Mouse (Mus musculus) forebrain, embryonic 14.5 days (tissue): Measurements from ENCODE around the gene Stox2. TPM values are rescaled to one million over a fixed set of nuclear protein-coding genes. Genes with fewer than 3 reads are reported as not detected.

Experiments used
- ATAC-seq: fragments of 200-750 bp; cut with Nextera tagmentation; 2 replicates; pipeline ENCODE4 v1.8.0; 2017; ENCODE audit warnings: mild to moderate bottlenecking, moderate library complexity
- DNase-seq: peaks from one replicate; pipeline ENCODE4 v3.0.0-alpha.2; 2015; ENCODE audit warnings: low spot score
- H3K27ac ChIP-seq: fragments of 300-500 bp; sonication (generic); 2 replicates; pipeline ENCODE4 v1.5.1; 2014; ENCODE audit warnings: low read depth, mild to moderate bottlenecking, control low read depth, low read length, moderate library complexity
- H3K27me3 ChIP-seq: fragments of 300-500 bp; sonication (generic); replicated peaks from 2 replicates; pipeline ENCODE4 v1.6.1; 2014; ENCODE audit warnings: low read length, control low read depth, mixed read lengths; ENCODE audit not compliant: control insufficient read depth, insufficient read depth
- H3K36me3 ChIP-seq: fragments of 300-500 bp; sonication (generic); 2 replicates; pipeline ENCODE4 v1.6.1; 2014; ENCODE audit warnings: low read length, control low read depth; ENCODE audit not compliant: control insufficient read depth, insufficient read depth
- H3K4me1 ChIP-seq: fragments of 300-500 bp; sonication (generic); 2 replicates; pipeline ENCODE4 v1.6.1; 2014; ENCODE audit warnings: antibody characterized with exemption, low read length, control low read depth; ENCODE audit not compliant: control insufficient read depth, insufficient read depth
- H3K4me2 ChIP-seq: fragments of 300-500 bp; sonication (generic); 2 replicates; pipeline ENCODE4 v1.6.1; 2014; ENCODE audit warnings: mild to moderate bottlenecking, control low read depth, low read length
- H3K4me3 ChIP-seq: fragments of 300-500 bp; sonication (generic); 2 replicates; pipeline ENCODE4 v1.5.1; 2014; ENCODE audit warnings: low read depth, low read length, control low read depth
- H3K9ac ChIP-seq: fragments of 300-500 bp; sonication (generic); 2 replicates; pipeline ENCODE4 v1.6.1; 2014; ENCODE audit warnings: mild to moderate bottlenecking, low read length, control low read depth, moderate library complexity
- H3K9me3 ChIP-seq: fragments of 300-500 bp; sonication (generic); replicated peaks from 2 replicates; pipeline ENCODE4 v1.6.1; 2016; ENCODE audit warnings: low read length, control low read depth, mixed read lengths; ENCODE audit not compliant: control insufficient read depth
- WGBS: fragments of 180-500 bp; shearing (Covaris S2); extraction: QIAGEN DNeasy Blood & Tissue Kit; methylation state at CpG from one replicate; pipeline ENCODE4 v1.1.7; 2014; 5-methylcytosine and 5-hydroxymethylcytosine counted together
- polyA plus RNA-seq: library from polyadenylated mRNA; unstranded; fragments of >200 nt; fragmentation: Nextera tagmentation; extraction: Ambion mirVana; gene quantifications from 2 replicates; pipeline ENCODE4 v1.2.1, GENCODE M21; 2014

Stox2 gene
- 33.3 and 37.5 TPM in 2 replicates for polyA plus RNA-seq

DNA sequence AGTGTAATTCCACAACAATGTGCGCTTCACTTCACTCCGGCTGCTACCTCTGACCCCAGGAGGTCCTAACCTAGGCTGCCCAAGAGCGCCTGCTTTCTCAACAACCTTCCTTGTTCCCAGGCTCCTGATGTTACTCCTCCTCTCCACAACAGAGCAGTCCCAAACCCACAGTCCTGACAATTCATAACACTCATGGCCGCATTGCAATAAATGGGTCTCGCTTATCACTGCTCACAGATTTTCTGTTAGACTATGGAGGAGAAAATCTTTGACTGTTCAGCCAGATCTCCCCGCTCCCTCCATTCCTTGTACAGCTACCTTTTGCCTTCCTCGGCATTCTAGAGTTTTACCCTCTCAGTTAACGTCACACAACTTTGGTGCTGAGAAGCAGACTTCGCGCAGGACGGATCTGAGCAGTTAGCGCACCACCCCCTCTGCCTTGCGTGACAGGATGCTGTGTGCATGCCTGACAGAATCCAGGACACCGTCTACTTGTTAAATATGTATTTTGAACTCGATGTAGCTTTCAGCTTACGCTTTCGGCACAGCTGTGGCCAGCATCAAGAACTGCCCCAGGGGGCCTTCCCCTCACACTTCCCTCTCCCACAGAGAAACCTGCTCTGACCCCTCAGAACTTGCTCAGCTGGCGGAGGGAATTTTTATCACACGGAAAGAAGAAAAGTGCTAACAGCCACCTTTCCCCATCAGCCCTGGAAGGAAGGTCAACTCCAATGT, at the start of gene Stox2:
Gene Stox2, minus strand, starts transcription at position 51 of the 735 bp plus-strand sequence.
- H3K9me3 ChIP-seq: no peaks in the 10 kb centered on the region
- H3K4me2 ChIP-seq: no peak within 1 kb of the TSS
- no peaks in the 10 kb centered on the region for H3K27me3 ChIP-seq
- no peaks in the 10 kb centered on the region for H3K36me3 ChIP-seq
- no peaks in the 10 kb centered on the region for H3K4me1 ChIP-seq
- DNase-seq (no peak), ATAC-seq (no peak)
- H3K9ac ChIP-seq: no peak within 1 kb of the TSS
- H3K4me3 ChIP-seq: no peak within 1 kb of the TSS
- WGBS: 88% methylated on average over 19 of the region's 19 CpGs
- no peak within 1 kb of the TSS for H3K27ac ChIP-seq

DNA sequence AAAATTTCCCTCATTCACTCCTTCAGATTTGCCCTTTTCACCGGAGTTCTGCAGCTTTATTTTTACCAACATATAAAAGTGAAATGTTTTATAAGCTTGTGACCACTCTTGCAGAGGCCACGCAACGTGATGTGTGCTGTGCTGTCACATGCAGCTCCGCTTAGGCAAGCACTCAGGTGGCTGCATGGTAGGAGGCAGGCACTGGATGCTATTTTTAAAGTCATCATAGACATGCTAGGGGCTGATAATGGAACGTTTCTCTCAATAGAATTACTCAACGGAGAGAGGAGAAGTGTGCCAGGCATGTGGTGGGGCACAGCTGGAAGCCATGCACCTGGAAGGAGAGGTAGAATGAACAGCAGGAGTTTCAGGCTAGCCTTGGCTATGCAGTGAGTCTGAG, 49.3 kb upstream of the Stox2 start:
- Histone ChIP-seq H3K27ac (no peak overlapping the region), H3K4me3 (no peak overlapping the region), H3K27me3 (no peaks in the 10 kb centered on the region), H3K36me3 (peaks cover 86% of the 10 kb centered on the region), H3K4me1 (no peaks in the 10 kb centered on the region), H3K9me3 (no peaks in the 10 kb centered on the region), H3K4me2 (no peak overlapping the region), H3K9ac (no peak overlapping the region)
- ATAC-seq: no peak
- 87% methylated on average over 6 of the region's 6 CpGs for WGBS
- DNase-seq: no peak

DNA sequence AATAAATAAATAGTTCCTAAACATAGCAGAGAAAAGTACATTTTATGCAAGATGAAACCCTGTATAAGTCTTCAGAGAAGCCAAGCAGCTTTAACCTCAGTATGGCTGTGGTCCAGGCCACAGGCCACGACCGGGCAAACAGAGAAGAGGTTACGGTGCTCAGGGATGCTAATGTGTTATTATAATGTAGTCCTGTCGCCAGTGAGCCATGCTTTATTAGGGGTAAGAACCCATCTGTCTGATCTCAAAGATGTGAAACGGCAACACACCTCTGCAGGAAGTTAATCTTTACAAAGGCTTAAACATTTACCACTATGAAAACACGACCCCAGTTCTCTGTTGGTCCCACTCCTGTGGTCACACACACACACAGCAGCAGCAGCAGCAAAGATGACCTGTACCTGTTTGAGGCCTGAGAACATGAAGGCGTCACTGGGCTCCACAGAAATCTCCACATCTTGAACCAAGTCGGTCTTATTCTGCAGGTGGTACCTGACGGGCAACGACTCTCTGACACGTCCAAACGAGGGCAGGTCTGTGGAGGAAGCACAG, 48.5 kb upstream of the Stox2 start:
- H3K9ac ChIP-seq: no peak overlapping the region
- H3K4me1 ChIP-seq: no peaks in the 10 kb centered on the region
- H3K36me3 ChIP-seq: peaks cover 86% of the 10 kb centered on the region
- ATAC-seq: no peak
- 91% methylated on average over 12 of the region's 12 CpGs for WGBS
- H3K27ac ChIP-seq: no peak overlapping the region
- no peak overlapping the region for H3K4me3 ChIP-seq
- DNase-seq: no peak
- no peaks in the 10 kb centered on the region for H3K27me3 ChIP-seq
- no peaks in the 10 kb centered on the region for H3K9me3 ChIP-seq
- no peak overlapping the region for H3K4me2 ChIP-seq

DNA sequence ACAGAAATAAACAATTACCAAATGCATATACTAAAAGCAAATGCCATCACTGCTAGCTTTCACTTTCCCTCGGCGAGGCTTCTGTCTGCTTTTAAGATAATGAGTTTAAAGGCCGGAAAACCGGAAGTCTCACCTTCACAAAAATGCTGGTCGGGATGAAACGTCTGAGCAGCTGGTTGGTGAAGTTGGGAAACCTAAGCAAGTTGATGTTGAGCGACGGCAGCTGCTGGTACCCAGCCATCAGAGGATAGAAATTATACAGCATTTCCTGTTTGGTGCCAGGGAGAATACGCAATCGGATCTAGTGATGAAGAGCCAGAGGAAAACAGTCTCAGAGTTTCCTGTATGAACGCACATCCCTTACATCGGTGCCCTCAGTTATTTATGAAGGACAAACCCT, 46.9 kb upstream of the Stox2 start:
- Histone ChIP-seq H3K27ac (no peak overlapping the region), H3K4me2 (no peak overlapping the region), H3K4me3 (no peak overlapping the region), H3K9me3 (no peaks in the 10 kb centered on the region), H3K36me3 (peaks cover 78% of the 10 kb centered on the region), H3K27me3 (no peaks in the 10 kb centered on the region), H3K4me1 (no peaks in the 10 kb centered on the region), H3K9ac (no peak overlapping the region)
- DNase-seq (no peak), ATAC-seq (no peak)
- WGBS: 96% methylated on average over 12 of the region's 12 CpGs

DNA sequence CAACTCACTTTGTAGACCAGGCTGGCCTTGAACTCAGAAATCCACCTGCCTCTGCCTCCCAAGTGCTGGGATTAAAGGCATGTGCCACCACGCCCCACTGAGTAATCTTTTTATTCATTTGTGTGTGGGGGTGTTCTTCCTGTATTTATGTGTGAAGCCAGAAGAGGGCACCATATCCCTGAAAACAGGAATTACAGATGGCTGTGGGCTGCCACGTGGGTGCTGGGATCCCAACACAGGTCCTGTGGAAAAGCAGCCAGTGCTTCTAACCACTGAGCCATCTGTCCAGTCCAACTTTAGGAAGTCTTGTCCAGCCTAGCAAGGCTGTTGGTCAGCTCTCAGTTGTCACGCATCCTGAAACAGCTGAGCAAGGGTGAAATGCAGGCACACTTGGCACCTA, 41.1 kb upstream of the Stox2 start:
- H3K4me2 ChIP-seq: no peak overlapping the region
- H3K27ac ChIP-seq: no peak overlapping the region
- H3K4me3 ChIP-seq: no peak overlapping the region
- no peak for DNase-seq
- no peak overlapping the region for H3K9ac ChIP-seq
- H3K36me3 ChIP-seq: peaks cover 28% of the 10 kb centered on the region
- 91% methylated on average over 3 of the region's 3 CpGs for WGBS
- H3K9me3 ChIP-seq: peaks cover 4% of the 10 kb centered on the region; the same call in 1 of the 2 replicates
- no peaks in the 10 kb centered on the region for H3K4me1 ChIP-seq
- no peak for ATAC-seq
- H3K27me3 ChIP-seq: no peaks in the 10 kb centered on the region

DNA sequence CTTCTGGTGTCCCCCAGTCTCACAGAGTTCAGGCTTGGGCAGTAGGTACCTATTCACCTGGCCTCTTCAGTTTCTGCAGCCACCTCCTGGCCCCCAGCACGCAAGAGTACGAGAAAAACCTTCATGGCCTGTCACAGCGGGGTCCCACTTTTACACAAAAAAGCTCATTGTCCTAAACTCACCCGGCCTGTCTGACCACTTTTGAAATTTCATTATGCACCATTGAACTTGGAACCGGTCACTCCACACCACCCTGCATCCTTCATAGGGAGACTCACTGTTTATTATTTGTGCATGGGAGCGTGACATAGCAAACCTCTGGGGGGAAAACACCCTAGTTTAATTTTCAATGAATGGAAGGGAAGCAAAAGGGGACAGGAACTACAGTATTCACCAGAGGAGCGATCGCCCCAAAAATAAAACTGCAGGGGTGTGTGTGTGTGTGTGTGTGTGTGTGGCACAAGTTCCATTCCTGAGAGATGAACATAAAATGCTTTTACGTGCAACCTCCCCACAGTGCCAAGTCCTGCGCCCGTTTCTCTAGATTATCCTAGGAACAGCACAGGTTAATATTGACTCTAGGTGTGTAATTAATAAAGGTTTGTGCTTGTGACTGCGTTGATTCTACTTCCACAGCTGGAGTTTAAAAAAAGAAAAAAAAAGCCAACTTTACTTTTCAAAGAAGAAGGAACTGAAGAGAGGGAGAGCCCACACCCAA, 36.4 kb upstream of the Stox2 start:
- ATAC-seq (no peak), DNase-seq (no peak)
- Histone ChIP-seq H3K4me2 (no peak overlapping the region), H3K36me3 (no peaks in the 10 kb centered on the region), H3K4me3 (no peak overlapping the region), H3K27me3 (no peaks in the 10 kb centered on the region), H3K9me3 (peaks cover 3% of the 10 kb centered on the region; the same call in 1 of the 2 replicates), H3K27ac (no peak overlapping the region), H3K4me1 (no peaks in the 10 kb centered on the region), H3K9ac (no peak overlapping the region)
- WGBS: 41% methylated on average over 12 of the region's 12 CpGs

DNA sequence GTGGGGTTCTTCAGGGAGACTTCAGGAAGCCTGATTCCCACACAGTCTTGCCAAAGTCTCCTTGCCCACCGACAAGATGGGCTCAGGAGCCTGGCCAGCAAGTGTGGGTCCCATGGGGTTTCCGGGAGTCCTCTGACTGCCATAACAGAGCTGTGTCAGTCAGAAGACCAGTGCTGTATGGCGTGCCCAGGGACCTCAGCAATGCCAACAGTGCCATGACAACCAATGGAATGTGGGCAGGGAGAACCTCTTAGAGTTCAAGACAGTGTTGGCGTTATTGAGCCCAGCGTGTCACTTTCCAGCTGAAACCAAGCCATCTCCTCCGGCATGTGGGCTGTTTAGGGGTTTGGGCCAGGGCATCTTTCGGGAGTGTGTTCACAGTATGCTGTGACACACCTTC, 33.9 kb upstream of the Stox2 start:
- WGBS: 85% methylated on average over 7 of the region's 7 CpGs
- peak; percentile 47 for DNase-seq
- Histone ChIP-seq H3K9ac (no peak overlapping the region), H3K4me3 (no peak overlapping the region), H3K27ac (no peak overlapping the region), H3K4me1 (no peaks in the 10 kb centered on the region), H3K9me3 (no peaks in the 10 kb centered on the region), H3K36me3 (no peaks in the 10 kb centered on the region), H3K27me3 (no peaks in the 10 kb centered on the region), H3K4me2 (no peak overlapping the region)
- ATAC-seq: no peak

DNA sequence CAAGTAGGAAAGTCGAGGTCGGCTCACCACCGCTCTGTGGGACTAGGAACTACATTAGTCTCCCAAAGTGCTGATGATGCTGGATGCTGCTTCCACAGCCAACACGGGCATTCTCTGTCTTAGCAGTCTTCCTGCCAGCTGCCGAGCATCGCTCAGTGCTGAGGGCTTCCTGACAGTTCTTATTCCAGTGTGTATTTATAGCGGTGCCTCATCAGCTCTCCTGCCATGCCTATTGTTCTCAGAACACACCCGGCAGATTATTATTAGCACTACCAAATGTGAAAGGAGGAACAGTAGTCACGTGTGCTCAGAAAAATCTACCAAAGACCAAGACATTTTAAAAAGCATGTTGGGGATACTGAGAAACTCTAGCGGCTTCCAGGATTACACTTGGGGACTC, 15.5 kb upstream of the Stox2 start:
- Histone ChIP-seq H3K9ac (no peak overlapping the region), H3K4me1 (no peaks in the 10 kb centered on the region), H3K9me3 (no peaks in the 10 kb centered on the region), H3K4me3 (no peak overlapping the region), H3K36me3 (no peaks in the 10 kb centered on the region), H3K27ac (no peak overlapping the region), H3K27me3 (no peaks in the 10 kb centered on the region), H3K4me2 (no peak overlapping the region)
- ATAC-seq (no peak), DNase-seq (peak; percentile 29)
- WGBS: 81% methylated on average over 10 of the region's 10 CpGs

DNA sequence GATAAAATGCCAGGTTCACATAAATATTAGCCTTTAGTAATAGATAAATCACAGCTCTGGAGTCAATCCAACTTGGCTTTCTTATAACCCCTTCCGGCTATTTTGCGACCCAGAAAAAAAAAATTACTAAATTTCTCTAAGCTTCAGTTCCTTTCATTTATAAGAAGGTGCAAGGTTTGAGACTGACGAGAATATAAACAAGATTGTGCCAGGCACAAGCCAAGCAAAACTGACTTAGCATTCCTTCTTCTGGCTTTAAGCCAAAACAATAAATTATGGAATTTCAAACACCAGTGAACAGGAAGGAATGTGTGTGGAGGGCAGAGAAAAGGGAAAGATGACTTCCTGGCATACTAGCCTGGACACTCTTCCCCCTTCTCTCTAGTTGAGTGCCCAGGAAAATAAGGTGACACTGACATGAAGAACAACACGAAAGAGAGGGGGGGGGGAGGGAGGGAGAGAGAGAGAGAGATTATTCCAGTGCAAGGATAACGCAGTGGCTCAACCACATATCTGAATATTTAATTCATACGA, 13.1 kb upstream of the Stox2 start:
- no peak overlapping the region for H3K9ac ChIP-seq
- no peaks in the 10 kb centered on the region for H3K9me3 ChIP-seq
- 94% methylated on average over 6 of the region's 6 CpGs for WGBS
- no peaks in the 10 kb centered on the region for H3K27me3 ChIP-seq
- H3K4me2 ChIP-seq: no peak overlapping the region
- DNase-seq: no peak
- no peak for ATAC-seq
- H3K4me1 ChIP-seq: no peaks in the 10 kb centered on the region
- H3K36me3 ChIP-seq: no peaks in the 10 kb centered on the region
- H3K27ac ChIP-seq: no peak overlapping the region
- no peak overlapping the region for H3K4me3 ChIP-seq
